Mouse (Mus musculus) erythroblast, embryonic 14.5 days (primary cell): ENCODE data around the gene Dlg2.

Source experiments
- GATA1 ChIP-seq: IDR thresholded peaks from 2 replicates; pipeline ENCODE4 v1.6.1; 2012; ENCODE audit warnings: low read length, inconsistent platforms, mixed read lengths
- TAL1 ChIP-seq: IDR thresholded peaks from 3 replicates; pipeline ENCODE4 v1.6.1; 2012; ENCODE audit warnings: low read length, inconsistent platforms, mixed read lengths

DNA sequence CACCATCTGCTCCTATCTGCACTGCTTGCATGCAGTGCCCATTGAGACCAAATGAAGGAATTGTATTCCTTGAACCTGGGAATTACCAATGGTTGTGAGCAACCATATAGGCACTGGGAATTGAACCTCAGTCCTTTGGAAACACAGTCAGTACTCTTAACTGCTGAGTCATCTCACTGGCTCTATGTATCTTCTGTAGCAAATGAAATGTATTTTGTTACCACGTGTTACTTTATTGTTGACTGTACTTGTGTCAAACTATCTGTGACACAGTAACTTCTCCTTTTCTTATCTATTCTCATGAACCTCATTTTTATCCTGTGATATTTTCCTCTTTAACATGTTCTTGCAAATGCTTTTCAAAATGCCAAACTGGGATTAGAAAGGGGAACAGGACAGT is 1722.7 kb downstream of the Dlg2 start:
- no peak for TF ChIP-seq GATA1
- no peak for TF ChIP-seq TAL1
